Mouse (Mus musculus) hindbrain, embryonic 11.5 days (tissue): Measurements from ENCODE around the gene Cish. TPM values are rescaled to one million over a fixed set of nuclear protein-coding genes. Genes with fewer than 3 reads are reported as not detected.

ENCODE experiments used
- polyA plus RNA-seq: library from polyadenylated mRNA; unstranded; fragments of >200 nt; fragmentation: Nextera tagmentation; extraction: Ambion mirVana; gene quantifications from 2 replicates; pipeline ENCODE4 v1.2.1, GENCODE M21; 2014

Gene Cish
- polyA plus RNA-seq, 1 experiment from 2014 or later = 6.5 TPM

Other genes starting within 250 kb of the Cish start
- gene Dock3, start 64.1 kb upstream of the Cish start, polyA plus RNA-seq = 4.9 and 7.7 TPM in 2 replicates
- gene Mapkapk3, start 6.1 kb upstream of the Cish start, polyA plus RNA-seq = 2.6 and 3.4 TPM in 2 replicates
- 9.7 and 10.8 TPM in 2 replicates for gene Hemk1, start 42.3 kb downstream of the Cish start, polyA plus RNA-seq
- gene 6430571L13Rik, start 44.6 kb downstream of the Cish start, polyA plus RNA-seq = 1.6 and 1.9 TPM in 2 replicates
- 2.0 and 4.2 TPM in 2 replicates for gene Cacna2d2, start 103.6 kb downstream of the Cish start, polyA plus RNA-seq
- gene Tmem115, start 237.9 kb downstream of the Cish start, polyA plus RNA-seq = 38.8 and 46.5 TPM in 2 replicates
- 19.6 and 21.2 TPM in 2 replicates for gene Cyb561d2, start 246.2 kb downstream of the Cish start, polyA plus RNA-seq
- 46.2 and 46.5 TPM in 2 replicates for gene Nprl2, start 246.2 kb downstream of the Cish start, polyA plus RNA-seq